ENCODE assay signal across 12 mouse cellular contexts in the genomic region with DNA sequence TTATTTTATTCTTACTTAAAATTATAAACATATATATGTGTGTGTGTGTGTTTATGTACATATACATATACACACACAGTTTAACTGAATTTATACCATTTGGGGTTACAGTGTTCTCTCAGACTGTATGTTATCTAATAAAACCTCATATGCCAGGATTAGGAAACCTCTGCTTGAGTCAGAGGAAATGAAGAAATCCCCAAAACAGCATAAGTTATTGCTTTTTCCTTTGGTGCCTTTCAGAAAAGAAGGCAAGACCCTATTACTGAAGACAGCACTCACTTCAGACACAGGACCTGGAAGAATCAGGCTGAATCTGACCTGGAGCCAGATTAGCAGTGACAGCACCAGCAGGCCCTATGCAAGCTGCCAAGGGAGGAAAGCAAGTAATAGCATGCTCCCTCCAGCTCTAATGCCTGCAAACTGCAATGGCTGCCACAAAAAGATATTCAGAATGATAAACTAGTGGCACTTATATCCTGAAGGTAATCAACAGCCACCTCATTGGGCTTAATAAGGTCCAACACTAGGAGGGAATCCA. TPM values are rescaled to one million over a fixed set of nuclear protein-coding genes. Genes with fewer than 3 reads are reported as not detected.
"Had no signal": no experiment of that assay in that cellular context is flagged by ENCODE, and none has a peak within 500 bp of the region (broad histone marks: within the 10 kb centered on the region; RNA-seq: fewer than 3 reads in every experiment).

No protein-coding gene starts in this region.

- ATAC-seq: midbrain, embryonic 13.5 days; midbrain, embryonic 15.5 days had no signal

- DNase-seq: lung, adult 18-20 months; lung, embryonic 14.5 days; lung, postnatal 10 days; lung, postnatal 4 days; right cerebral cortex, postnatal 14 days; spleen, adult 18-20 months; thymus, adult 18-20 months; thymus, postnatal 14 days; thymus, postnatal 36 days had no signal

RNA-seq across cellular contexts. Expression of a gene that starts 20.0 kb away (rescaled TPM):
- total RNA-seq: neutrophil, adult 5-6 weeks had no signal
